Mouse (Mus musculus) embryonic facial prominence, embryonic 13.5 days (tissue): Measurements from ENCODE around the gene Heyl. TPM values are rescaled to one million over a fixed set of nuclear protein-coding genes. Genes with fewer than 3 reads are reported as not detected.

Experiments used
- ATAC-seq: fragments of 200-750 bp; cut with Nextera tagmentation; 2 replicates; pipeline ENCODE4 v1.8.0; 2017; ENCODE audit warnings: low read depth; ENCODE audit not compliant: insufficient number of reproducible peaks, insufficient read depth, low FRiP score, low TSS enrichment
- H3K27ac ChIP-seq: fragments of 300-500 bp; sonication (generic); 2 replicates; pipeline ENCODE4 v1.5.1; 2015; ENCODE audit warnings: moderate library complexity, mild to moderate bottlenecking, inconsistent platforms
- H3K27me3 ChIP-seq: fragments of 300-500 bp; sonication (generic); 2 replicates; pipeline ENCODE4 v1.6.1; 2015; ENCODE audit warnings: mild to moderate bottlenecking, inconsistent platforms
- H3K36me3 ChIP-seq: fragments of 300-500 bp; sonication (generic); 2 replicates; pipeline ENCODE4 v1.6.1; 2015; ENCODE audit warnings: mild to moderate bottlenecking, inconsistent platforms
- H3K4me1 ChIP-seq: fragments of 300-500 bp; sonication (generic); 2 replicates; pipeline ENCODE4 v1.6.1; 2015; ENCODE audit warnings: inconsistent platforms
- H3K4me2 ChIP-seq: fragments of 300-500 bp; sonication (generic); 2 replicates; pipeline ENCODE4 v1.6.1; 2015; ENCODE audit warnings: moderate library complexity, mild to moderate bottlenecking, inconsistent platforms
- H3K4me3 ChIP-seq: fragments of 300-500 bp; sonication (generic); 2 replicates; pipeline ENCODE4 v1.5.1; 2015; ENCODE audit warnings: mild to moderate bottlenecking, inconsistent platforms
- H3K9ac ChIP-seq: fragments of 300-500 bp; sonication (generic); 2 replicates; pipeline ENCODE4 v1.6.1; 2015; ENCODE audit warnings: mild to moderate bottlenecking, inconsistent platforms
- H3K9me3 ChIP-seq: fragments of 300-500 bp; sonication (generic); 2 replicates; pipeline ENCODE4 v1.6.1; 2016; ENCODE audit warnings: inconsistent platforms
- WGBS: fragments of 180-500 bp; shearing (Covaris S2); methylation state at CpG from one replicate; pipeline ENCODE4 v1.1.7; 2015; ENCODE audit warnings: mixed read lengths; 5-methylcytosine and 5-hydroxymethylcytosine counted together
- polyA plus RNA-seq: library from polyadenylated mRNA; unstranded; fragments of >200 nt; fragmentation: Nextera tagmentation; extraction: Ambion mirVana; gene quantifications from 2 replicates; pipeline ENCODE4 v1.2.1, GENCODE M21; 2015

Heyl gene
- polyA plus RNA-seq, 1 experiment from 2014 or later = 5.0 TPM

DNA sequence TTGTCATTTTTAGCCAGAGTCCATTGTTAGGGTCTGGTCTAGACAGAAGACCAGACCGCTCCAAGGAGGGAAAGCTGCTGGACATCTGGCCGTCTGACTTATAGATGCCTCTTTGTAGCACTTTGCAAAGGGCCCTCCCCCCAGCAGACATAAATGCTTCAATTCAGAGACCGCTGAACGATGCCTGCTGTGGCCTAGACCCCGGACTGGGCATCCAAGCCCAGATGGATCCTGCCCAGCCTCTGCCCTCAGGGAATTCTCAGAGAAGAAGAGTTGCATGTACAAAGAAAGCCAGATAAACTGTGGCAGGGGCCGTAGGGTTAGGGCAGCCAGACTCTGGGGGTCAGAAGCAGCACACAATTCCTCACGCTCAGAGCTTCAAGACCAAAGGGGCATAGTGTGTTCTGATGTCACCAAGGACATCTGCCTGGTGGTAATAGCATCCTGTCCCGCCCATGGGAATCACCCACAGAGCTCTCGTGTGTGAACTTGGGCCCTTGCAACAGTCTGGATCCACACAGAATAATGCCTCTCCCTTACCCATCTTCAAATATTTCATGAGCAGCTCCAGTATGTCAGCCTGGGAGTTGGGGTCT, 2.6 kb downstream of the Heyl start:
- Histone ChIP-seq H3K27me3 (peaks cover 88% of the 10 kb centered on the region), H3K4me2 (no peak overlapping the region), H3K36me3 (no peaks in the 10 kb centered on the region), H3K4me3 (no peak overlapping the region), H3K9ac (no peak overlapping the region), H3K4me1 (peaks cover 34% of the 10 kb centered on the region), H3K27ac (no peak overlapping the region), H3K9me3 (no peaks in the 10 kb centered on the region)
- no peak for ATAC-seq
- WGBS = 41% methylated on average over 9 of the region's 9 CpGs

DNA sequence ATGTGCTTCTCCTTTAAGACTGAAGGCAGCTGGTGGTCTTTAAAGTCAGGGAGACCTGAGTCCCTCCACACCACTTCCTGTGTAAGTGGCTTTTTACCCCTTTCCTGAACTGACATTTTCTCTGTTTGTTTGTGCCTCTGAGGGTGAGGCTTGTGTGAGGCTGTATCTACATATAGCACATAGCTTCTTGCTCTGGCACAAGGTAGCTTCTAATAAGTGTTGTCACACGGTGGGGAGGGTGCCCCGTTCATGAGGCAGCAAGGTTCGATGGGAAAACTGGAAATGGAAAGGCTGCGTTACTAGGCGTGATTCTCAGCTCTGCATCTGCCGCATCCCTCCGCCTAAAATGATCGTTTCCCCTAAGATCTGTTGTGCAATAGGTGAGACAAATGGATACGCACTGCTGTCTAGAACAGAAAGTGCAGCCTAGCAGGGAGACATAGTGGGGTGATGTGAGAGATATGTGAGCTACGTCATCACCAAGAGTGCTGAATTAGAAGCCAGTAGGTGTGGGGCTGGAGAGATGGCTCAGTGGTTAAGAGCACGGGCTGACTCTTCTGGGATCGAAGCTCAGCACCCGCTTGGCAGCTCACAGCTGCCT, 3.2 kb downstream of the Heyl start:
- Histone ChIP-seq H3K9ac (no peak overlapping the region), H3K27ac (no peak overlapping the region), H3K36me3 (no peaks in the 10 kb centered on the region), H3K9me3 (no peaks in the 10 kb centered on the region), H3K4me3 (no peak overlapping the region), H3K4me1 (peaks cover 34% of the 10 kb centered on the region), H3K4me2 (no peak overlapping the region), H3K27me3 (peaks cover 88% of the 10 kb centered on the region)
- no peak for ATAC-seq
- WGBS = 79% methylated on average over 13 of the region's 13 CpGs

DNA sequence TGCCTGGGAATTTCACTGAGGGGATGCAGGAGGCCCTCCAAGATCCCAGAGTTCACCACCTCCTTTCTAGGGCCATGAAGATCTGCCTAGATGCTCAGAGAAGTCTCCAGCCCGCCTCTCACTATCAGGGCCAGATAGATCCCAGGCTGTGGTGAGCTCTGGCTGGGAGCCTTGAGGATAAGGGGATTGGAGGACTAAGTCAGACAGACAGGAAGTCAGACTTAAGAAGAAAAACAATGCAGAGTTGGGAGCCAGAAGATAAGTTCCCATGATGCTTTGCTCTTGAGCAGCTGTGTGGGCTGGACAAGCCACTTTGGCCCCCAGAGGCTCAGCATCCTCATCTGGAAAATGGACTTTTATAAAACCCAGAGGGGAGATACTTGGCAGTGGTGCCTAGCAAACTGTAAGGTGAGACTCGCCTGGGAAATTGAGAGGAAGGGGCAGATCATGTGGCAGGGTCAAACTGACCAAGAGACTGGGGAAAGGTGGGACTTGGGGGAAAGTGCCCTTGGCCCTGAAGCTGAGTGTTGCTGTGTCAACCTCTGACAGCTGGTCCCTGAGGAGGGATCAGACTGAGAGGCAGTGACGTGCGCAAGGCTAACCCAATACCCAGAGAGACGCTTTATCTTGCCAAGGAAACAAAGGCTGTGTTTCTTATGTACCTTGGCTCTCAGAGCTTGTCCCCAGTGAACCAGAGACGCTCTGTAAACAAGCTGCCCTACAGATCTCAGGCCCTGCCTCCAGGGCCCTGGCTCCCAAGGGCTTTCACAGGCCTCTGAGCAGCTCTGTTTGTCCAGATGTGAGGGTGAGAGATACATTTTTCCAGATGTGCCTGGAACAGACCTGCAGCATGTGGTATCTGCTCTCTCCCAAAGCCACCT, 4.3 kb downstream of the Heyl start:
- Histone ChIP-seq H3K27ac (no peak overlapping the region), H3K4me2 (no peak overlapping the region), H3K9me3 (no peaks in the 10 kb centered on the region), H3K36me3 (no peaks in the 10 kb centered on the region), H3K4me1 (peaks cover 34% of the 10 kb centered on the region), H3K9ac (no peak overlapping the region), H3K4me3 (no peak overlapping the region), H3K27me3 (peaks cover 80% of the 10 kb centered on the region)
- ATAC-seq = no peak
- 51% methylated on average over 6 of the region's 6 CpGs for WGBS

DNA sequence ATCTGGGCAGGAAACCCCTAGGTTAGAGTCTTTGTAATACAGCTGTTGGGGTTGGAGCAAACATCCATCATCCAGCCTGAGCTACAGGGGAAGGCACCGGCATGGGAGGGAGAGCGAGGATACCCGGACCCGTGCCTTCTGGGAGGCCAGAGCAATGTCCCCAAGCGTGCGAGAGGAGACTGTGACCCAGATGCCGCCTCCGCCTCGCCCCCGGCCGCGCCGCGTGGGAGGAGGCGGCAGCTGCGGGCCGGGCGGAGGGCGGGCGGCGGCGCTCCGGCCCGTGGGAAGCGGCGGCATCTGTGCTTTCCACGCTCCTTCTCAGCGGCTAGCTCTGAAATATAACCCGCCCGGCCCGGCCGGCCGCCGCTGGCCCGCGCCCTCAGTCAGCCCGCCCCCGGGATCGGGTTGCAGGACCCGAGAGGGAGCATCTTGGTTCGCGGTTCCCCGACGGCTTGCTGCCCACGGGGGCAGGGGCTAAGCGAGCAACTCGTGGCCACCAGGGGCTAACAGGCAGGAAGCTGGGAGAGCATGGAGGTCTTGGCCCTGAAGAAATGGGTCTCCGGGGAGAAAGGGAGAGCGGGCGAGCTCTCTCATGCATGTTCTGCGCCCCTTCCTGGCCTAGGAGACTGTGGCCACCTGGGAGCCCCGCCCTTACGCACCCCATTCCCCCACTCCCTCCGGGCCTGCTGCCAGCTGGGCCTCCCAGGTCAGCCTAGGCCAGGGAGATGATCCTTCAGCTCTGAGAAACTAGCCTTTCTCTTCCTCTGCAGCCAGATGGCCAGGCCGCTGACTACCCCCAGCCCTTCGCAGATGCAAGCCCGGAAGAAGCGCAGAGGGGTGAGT, 6.2 kb downstream of the Heyl start:
- peak; percentile 40; the same call in 1 of the 2 replicates for ATAC-seq
- peak overlapping the region; percentile 40 for H3K4me3 ChIP-seq
- peak overlapping the region; percentile 67 for H3K9ac ChIP-seq
- H3K27ac ChIP-seq = peak overlapping the region; percentile 22; the same call in 1 of the 2 replicates
- peaks cover 64% of the 10 kb centered on the region for H3K27me3 ChIP-seq
- H3K4me1 ChIP-seq = peaks cover 23% of the 10 kb centered on the region
- no peaks in the 10 kb centered on the region for H3K9me3 ChIP-seq
- 5% methylated on average over 58 of the region's 58 CpGs for whole genome bisulfite sequencing
- no peaks in the 10 kb centered on the region for H3K36me3 ChIP-seq
- peak overlapping the region; percentile 70 for H3K4me2 ChIP-seq

DNA sequence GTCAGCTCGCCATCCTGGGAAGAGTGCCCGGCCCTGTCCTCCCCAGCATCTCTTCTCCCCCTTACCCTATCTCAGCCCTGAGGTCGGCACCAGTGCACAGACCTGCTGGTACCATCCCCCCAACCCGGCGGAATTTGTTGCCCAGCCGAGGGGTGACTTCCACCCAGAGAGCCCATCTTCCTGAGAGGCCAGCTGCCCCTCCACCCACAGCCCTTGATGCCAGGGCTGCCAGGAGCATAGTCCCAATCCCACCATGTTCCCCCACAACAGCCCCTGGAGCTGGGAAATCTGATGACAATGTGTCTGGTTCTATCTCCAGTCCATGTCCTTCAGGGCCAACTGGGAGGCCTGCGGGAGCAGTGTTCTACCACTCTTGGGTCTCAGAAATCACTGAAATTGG, 12.9 kb downstream of the Heyl start:
- no peaks in the 10 kb centered on the region for H3K36me3 ChIP-seq
- H3K4me2 ChIP-seq = no peak overlapping the region
- H3K27ac ChIP-seq = no peak overlapping the region
- H3K9ac ChIP-seq = no peak overlapping the region
- H3K9me3 ChIP-seq = no peaks in the 10 kb centered on the region
- 81% methylated on average over 7 of the region's 7 CpGs for WGBS
- 0 out of 2 replicates have a peak, but pooled peaks cover 4% of the 10 kb centered on the region for H3K27me3 ChIP-seq
- peaks cover 10% of the 10 kb centered on the region; the same call in 1 of the 2 replicates for H3K4me1 ChIP-seq
- no peak for ATAC-seq
- no peak overlapping the region for H3K4me3 ChIP-seq

DNA sequence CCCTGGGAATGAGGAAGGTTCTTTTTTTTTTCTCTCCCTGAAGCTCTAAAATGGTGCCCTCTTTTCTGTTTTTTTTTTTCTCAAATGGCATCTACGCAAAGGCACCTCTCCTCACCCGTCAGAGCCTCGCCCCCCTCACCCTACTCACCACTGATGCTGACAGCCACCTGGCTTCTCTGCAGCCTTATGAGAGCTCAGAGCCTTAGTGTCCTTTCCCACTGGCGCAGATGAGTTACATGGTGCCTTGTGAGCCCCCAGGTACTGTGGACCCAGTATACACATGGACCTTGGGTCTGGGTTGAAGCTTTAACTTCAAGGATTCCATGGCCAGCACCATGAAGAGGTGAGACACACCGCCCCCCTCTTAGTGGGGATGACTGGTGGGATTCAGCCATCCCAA, 13.3 kb downstream of the Heyl start:
- no peaks in the 10 kb centered on the region for H3K36me3 ChIP-seq
- WGBS = 91% methylated on average over 5 of the region's 5 CpGs
- no peak overlapping the region for H3K4me2 ChIP-seq
- no peak for ATAC-seq
- 0 out of 2 replicates have a peak, but pooled peaks cover 4% of the 10 kb centered on the region for H3K27me3 ChIP-seq
- peaks cover 10% of the 10 kb centered on the region; the same call in 1 of the 2 replicates for H3K4me1 ChIP-seq
- H3K9ac ChIP-seq = no peak overlapping the region
- no peak overlapping the region for H3K27ac ChIP-seq
- no peak overlapping the region for H3K4me3 ChIP-seq
- H3K9me3 ChIP-seq = no peaks in the 10 kb centered on the region

DNA sequence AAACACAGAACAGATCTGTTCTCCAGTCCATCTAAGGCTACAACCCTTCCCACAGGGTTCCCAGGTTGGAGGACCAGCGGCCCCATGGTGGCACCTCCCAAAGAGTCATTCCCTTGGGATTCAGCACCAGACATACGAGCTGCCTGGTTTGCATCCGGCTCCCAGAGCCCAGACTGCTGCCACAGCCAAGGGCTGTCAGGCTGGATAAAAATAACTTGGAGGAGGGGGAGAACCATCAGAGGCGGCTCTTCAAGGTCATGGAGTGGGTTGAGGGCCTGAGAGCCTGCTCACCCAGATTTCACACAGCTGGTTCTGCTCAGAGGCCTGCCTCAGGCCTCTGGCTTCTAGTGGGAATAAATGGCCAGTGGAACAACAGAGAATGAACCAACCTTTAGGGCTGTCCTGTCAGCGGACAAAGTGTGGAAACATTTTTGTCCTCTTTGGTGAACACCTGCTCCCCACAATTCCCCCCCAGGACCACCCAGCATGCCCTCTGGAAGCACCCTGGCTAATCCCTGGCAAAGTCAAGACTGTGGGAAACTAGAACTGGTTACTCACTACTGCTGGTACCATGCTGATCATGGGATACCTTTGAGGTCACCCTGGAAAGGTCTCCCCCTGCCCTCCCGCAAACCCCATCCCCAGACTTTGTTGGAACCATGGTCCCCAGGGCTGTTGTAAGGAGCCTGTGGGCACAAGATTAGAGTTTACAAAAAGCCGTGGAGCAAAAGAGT, 14.0 kb downstream of the Heyl start:
- peaks cover 10% of the 10 kb centered on the region; the same call in 1 of the 2 replicates for H3K4me1 ChIP-seq
- H3K9ac ChIP-seq = no peak overlapping the region
- no peak overlapping the region for H3K4me2 ChIP-seq
- H3K36me3 ChIP-seq = no peaks in the 10 kb centered on the region
- H3K9me3 ChIP-seq = no peaks in the 10 kb centered on the region
- no peak overlapping the region for H3K4me3 ChIP-seq
- WGBS = 33% methylated on average over 7 of the region's 7 CpGs
- no peak overlapping the region for H3K27ac ChIP-seq
- ATAC-seq = no peak
- H3K27me3 ChIP-seq = 0 out of 2 replicates have a peak, but pooled peaks cover 4% of the 10 kb centered on the region

DNA sequence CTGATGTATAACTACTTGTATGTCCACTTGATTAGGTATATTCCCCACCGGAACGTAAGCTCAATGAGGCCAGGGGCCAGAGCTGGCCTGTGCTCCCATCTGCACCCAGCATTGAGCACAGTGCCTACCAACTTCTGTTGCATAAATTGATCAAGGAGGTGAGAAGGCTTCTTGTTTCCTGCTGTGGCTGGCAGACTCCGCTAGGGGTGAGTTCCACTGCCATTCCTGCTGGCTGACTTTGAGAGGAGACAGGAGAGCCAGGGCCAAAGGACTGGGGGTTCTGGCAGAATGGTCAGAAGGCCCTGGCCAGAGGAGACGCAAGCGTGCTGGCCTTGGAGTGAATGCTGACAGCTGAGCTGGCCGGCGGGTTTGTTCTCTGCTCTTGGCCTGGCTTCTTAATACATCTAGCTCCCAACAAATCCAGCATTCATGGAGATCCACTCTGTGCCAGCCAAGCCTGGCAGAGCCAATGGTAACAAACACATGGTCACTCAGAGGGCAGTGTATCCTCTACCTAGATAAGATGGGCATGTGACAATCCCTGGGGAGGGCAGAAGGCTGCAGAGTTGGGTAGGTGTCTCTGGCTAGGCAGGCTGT, 15.7 kb downstream of the Heyl start:
- H3K4me2 ChIP-seq = no peak overlapping the region
- no peak overlapping the region for H3K4me3 ChIP-seq
- H3K4me1 ChIP-seq = peaks cover 10% of the 10 kb centered on the region; the same call in 1 of the 2 replicates
- H3K27me3 ChIP-seq = no peaks in the 10 kb centered on the region
- no peaks in the 10 kb centered on the region for H3K9me3 ChIP-seq
- no peaks in the 10 kb centered on the region for H3K36me3 ChIP-seq
- no peak overlapping the region for H3K27ac ChIP-seq
- WGBS = 71% methylated on average over 7 of the region's 7 CpGs
- no peak for ATAC-seq
- no peak overlapping the region for H3K9ac ChIP-seq

DNA sequence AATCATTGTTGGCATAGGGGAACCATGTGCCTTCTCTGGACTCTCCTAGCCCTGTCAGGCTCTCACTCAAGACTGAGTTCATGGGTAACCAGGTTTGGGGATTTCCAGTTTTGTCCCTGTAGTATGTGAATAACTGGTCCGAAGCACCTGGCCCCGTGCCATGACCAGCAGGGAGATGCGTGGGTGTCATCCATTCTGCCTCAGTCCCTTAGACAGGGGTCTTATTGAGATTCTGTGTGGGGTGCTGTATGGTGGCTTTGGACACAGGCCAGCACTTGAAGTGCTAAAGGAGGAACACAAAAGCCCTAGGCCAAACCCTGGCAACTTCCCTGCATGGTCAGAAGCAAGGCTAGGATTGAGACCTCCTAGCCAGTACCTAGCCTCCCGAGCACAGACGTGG, 18.9 kb downstream of the Heyl start:
- no peak overlapping the region for H3K9ac ChIP-seq

DNA sequence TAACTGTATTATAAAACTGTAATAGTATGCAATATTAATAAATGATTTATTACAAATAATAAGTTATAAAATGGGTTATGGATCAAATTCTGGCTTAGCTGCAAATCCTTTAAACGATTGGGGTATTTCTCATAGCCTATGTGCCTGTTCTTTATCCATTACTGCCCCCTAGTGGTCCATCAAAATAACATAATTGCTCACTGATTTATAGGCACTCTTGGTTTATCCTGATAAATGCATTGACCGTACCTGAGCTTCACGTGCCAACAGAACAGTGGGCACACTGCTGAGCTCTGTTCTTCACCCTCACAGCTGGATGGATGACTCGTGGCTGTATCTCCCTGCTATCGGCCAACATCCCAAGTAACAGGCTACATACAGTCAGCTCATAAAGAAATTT, 21.3 kb downstream of the Heyl start:
- H3K9ac ChIP-seq = no peak overlapping the region
- H3K9me3 ChIP-seq = no peaks in the 10 kb centered on the region
- no peak overlapping the region for H3K4me2 ChIP-seq
- 22% methylated on average over 5 of the region's 5 CpGs for WGBS
- no peaks in the 10 kb centered on the region for H3K36me3 ChIP-seq
- H3K4me3 ChIP-seq = no peak overlapping the region
- ATAC-seq = no peak
- H3K27me3 ChIP-seq = no peaks in the 10 kb centered on the region
- H3K4me1 ChIP-seq = 0 out of 2 replicates have a peak, but pooled peaks cover 5% of the 10 kb centered on the region
- H3K27ac ChIP-seq = no peak overlapping the region

More for the DNA sequence above, 18.9 kb downstream of the Heyl start:
- WGBS = 89% methylated on average over 5 of the region's 5 CpGs
- no peaks in the 10 kb centered on the region for H3K27me3 ChIP-seq
- H3K4me1 ChIP-seq = peaks cover 8% of the 10 kb centered on the region; the same call in 1 of the 2 replicates
- no peak overlapping the region for H3K27ac ChIP-seq
- H3K9me3 ChIP-seq = no peaks in the 10 kb centered on the region
- no peak overlapping the region for H3K4me3 ChIP-seq
- no peak overlapping the region for H3K4me2 ChIP-seq
- ATAC-seq = no peak
- no peaks in the 10 kb centered on the region for H3K36me3 ChIP-seq
